Mouse (Mus musculus): Measurements from ENCODE around the gene Adh1.

Adh1 gene

GRCm38 (mm10) chr3:138241371-138241770, 19.4 kb upstream of the Adh1 start:
- no peak for DNase-seq (ENCODE audit: low spot score)

DNA sequence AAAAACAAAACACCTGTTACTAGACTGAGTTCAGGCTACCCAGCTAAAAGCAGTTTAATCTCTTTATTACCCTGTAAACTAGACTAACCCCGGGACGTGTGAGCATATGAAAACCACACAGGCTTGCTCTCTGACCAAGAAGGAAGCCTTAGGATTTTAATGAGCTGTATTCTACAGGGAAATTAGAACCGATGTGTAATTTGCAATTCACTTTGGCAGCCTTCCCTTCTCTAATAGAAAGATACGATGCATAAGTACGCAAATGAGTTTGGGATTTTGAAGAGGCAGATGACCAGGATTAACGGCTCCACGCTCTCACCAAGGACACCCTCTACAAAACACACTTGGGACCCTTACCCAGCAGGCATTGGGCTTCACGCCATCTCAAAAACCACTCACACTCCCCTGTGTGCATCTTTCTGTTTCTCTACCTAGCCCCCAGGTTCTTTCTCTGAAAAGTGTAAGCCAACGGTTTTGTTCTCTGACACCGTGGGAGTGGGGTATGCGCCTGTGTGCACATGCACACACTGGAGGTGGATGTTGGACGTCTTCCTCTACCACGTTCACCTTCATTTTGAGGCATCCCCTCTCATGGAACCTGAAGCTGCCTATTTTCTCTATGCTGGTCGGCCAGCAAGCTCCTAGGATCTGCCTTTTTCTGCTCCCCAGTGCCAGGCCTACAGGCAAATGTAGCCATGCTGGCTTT, 18.6 kb upstream of the Adh1 start:
- no peak for DNase-seq (ENCODE audit: low spot score)

GRCm38 (mm10) chr3:138242933-138243332, 17.9 kb upstream of the Adh1 start:
- no peak for DNase-seq (ENCODE audit: low spot score)

GRCm38 (mm10) chr3:138244338-138244874, 16.4 kb upstream of the Adh1 start:
- no peak for DNase-seq (ENCODE audit: low spot score)

- DNase-seq (ENCODE audit: low spot score): no peak
Observed at GRCm38 (mm10) chr3:138246511-138247020, 14.2 kb upstream of the Adh1 start.

- no peak for DNase-seq (ENCODE audit: low spot score)
Observed at GRCm38 (mm10) chr3:138247241-138247640, 13.6 kb upstream of the Adh1 start.

DNA sequence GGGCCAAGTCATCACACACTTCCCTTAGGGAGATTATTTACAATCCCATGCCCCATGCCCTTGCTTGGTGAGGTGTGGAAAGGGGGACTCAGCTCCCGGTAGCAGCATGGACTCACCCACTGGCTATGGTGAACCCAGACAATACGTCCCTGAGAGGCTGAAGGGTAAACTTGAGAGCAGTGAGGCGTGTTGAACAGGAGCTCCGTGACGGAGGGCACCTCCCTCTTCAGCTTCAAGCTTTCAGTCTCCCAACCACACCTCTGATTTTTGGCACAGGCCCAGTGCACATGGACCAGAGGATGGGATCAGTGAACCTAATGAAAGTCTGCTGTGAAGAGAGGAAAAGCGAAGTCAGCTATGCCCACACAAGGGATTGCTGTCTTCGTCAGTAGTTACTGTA, 12.8 kb upstream of the Adh1 start:
- no peak for DNase-seq (ENCODE audit: low spot score)

DNA sequence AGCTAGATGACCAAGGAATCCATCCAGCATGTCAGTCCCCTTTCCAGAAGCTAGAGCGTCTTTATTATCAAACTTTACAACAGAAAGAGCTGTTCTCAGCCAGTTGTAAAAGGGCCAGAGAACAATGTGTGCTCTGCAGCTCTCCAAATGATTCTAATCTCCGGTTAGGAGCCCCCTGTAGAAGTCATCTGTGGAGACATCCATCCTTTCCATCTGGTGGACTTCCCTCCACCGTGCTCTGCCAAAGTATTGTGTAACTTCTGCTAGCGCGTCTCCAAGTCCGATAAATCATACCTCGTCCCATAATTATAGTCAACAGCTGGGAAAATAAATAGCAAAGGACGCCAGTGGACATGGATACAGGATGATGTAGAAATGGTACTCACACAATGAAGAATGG, 12.0 kb upstream of the Adh1 start:
- no peak for DNase-seq (ENCODE audit: low spot score)

DNA sequence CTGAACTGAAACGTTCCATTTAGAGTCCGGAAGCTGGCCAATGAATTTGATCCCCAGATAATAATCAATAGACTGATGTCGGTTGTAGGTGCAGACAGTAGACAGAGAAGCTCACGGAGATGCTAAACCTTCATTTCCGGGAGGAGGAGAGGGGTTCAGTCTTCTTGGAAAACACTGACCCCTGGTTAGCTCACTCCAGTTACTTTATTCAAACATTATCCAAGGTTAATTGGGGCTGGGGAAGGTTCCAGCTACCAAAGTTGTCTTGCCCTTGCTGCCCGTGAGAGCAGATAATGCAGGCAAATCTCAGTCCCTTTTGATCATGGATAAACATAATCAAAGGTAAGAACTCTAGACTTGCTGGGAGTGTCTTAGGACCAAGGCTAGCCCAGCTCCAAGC, 9.6 kb upstream of the Adh1 start:
- DNase-seq (ENCODE audit: low spot score): no peak

DNA sequence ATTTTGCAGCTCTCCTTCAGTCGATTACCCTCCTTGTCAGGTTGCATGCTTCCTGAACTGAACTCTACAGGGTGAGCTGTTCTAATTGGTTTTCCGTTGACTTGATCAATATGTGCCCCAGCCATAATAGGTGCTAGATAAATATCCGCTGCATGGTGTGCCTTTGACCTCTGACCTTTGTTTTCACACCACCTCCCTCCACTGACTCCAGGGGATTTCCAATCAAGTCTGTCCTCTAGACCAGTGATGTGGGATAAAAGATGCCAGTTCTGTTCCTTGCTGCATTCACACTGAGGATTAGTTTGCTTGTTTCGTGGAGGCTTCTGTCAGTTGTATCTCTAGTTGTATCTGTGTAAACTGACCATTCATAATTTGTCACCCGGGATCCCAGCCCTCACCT, 6.6 kb upstream of the Adh1 start:
- DNase-seq (ENCODE audit: low spot score): no peak

GRCm38 (mm10) chr3:138255366-138255765, 5.4 kb upstream of the Adh1 start:
- DNase-seq (ENCODE audit: low spot score): no peak

GRCm38 (mm10) chr3:138255780-138256550, 4.8 kb upstream of the Adh1 start:
- no peak for DNase-seq (ENCODE audit: low spot score)

DNA sequence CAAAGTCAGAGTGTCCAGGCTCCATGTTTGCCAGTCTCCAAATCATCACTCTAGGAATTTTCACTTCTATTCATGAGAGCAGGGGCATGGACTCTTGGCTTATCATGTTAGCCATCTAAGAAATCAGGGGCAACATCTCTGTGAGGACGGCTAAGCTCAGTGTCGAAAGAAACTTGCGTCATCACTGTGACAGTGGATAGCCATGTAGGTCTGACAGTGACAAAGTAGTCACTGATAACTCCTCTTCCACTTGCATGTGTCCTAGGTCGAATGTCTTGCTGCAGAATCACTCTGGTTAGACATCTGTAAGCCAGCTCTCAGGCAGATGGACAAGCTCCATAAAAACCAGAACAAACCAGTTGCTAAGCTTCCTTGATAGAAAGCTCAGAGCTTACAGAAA, 1.8 kb downstream of the Adh1 start:
- no peak for DNase-seq (ENCODE audit: low spot score)

DNA sequence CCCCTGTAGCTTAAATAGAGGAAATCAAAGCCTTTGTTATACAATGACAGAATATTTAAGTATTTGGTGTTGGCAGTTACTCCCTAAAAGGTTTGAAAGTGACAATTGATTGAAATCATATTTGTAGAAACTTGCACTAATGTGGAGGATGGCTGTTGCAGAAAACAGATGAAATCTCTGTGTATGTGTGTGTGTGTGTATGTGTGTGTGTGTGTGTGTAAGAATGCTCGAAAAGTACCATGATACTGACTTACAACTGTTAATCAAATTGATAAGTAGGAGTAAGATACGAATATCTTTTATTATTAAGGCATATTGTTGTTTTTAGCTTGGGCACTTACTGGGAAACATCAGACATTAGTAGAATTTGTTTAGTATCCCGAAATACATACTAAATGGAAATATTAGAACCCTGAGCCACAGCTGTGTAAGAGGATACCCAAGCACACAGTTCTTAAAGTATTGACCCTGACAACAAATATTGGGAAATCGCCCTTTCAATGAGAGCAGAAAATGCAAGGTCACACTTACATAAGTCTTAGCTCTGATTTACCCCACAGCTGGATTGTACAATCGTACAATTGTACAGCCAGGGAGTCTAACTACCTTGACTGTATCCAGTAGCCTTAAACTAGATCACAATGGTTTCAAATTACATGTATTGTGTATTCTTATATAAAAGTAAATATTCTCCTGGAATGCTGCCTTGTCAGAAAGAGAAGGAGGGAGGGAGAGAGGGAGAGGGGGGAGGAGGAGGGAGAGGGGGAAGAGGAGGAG, 2.6 kb downstream of the Adh1 start:
- no peak for DNase-seq (ENCODE audit: low spot score)

GRCm38 (mm10) chr3:138264648-138265047, 3.9 kb downstream of the Adh1 start:
- no peak for DNase-seq (ENCODE audit: low spot score)

- DNase-seq (ENCODE audit: low spot score): no peak
Observed at GRCm38 (mm10) chr3:138270507-138270906, 9.7 kb downstream of the Adh1 start.

DNA sequence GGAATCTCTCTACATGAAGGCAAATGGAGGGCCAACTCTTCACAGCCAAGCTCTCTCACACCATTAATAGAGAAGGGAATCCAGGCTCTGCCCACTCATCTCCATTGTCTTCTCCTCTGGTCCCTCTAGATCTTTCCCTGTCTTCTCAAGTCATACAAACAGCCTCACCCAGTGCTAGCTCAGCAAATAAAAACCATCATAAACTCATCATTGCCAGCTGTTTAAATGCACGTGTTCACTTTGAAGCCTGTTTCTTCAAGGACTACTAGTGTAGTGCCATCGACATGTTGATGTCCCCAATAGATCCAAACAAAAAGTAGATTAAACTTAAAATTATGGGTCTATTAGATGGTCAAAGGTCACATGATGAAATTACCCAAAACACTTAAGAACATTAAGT, 10.5 kb downstream of the Adh1 start:
- no peak for DNase-seq (ENCODE audit: low spot score)

- no peak for DNase-seq (ENCODE audit: low spot score)
Observed at GRCm38 (mm10) chr3:138273080-138273479, 12.3 kb downstream of the Adh1 start.

- DNase-seq (ENCODE audit: low spot score): no peak
Observed at GRCm38 (mm10) chr3:138275100-138275499, 14.3 kb downstream of the Adh1 start.

- no peak for DNase-seq (ENCODE audit: low spot score)
Observed at GRCm38 (mm10) chr3:138282556-138282955, 21.8 kb downstream of the Adh1 start.

- no peak for DNase-seq (ENCODE audit: low spot score)
Observed at GRCm38 (mm10) chr3:138283831-138284230, 23.0 kb downstream of the Adh1 start.

DNA sequence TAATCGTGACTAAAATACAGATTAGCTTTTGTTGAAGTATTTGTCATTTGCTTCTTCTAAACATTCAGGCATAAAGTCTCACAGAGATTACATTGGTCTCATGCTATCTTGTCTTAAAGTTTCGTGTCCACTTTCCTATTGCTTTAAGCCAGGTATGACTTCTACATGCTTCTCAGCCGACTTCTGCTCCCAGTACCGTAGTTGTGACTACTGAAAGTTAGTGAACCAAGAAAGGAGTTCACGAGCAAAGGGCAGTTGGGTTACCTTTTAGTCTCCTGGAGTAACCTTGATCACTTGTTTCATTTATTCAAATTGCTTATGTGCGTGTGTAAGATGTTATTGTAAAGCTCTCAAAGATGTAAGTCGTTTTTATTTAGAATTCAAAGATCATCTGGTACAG, 25.2 kb downstream of the Adh1 start:
- DNase-seq (ENCODE audit: low spot score): no peak

Measured in ovary, postnatal 10 days (tissue).